Mouse (Mus musculus) right cerebral cortex, adult 2 months (tissue): ENCODE measurements around the gene Fmod.
A peak's percentile ranks its signal among the peaks of the same experiment; 100 is the strongest.

ENCODE experiments used
- DNase-seq, 2 experiments: peaks; one replicate each; pipeline ENCODE4 v3.0.0; 2021 to 2022; ENCODE audit warnings: low spot score in 2 of 2

Gene Fmod

GRCm38 (mm10) chr1:134037172-134037571 lies at the start of gene Fmod:
Fmod (plus strand) TSS chr1:134037254.
- no peak for DNase-seq

- no peak for DNase-seq
Observed at GRCm38 (mm10) chr1:133988845-133989244, 48.2 kb upstream of the Fmod start.

DNA sequence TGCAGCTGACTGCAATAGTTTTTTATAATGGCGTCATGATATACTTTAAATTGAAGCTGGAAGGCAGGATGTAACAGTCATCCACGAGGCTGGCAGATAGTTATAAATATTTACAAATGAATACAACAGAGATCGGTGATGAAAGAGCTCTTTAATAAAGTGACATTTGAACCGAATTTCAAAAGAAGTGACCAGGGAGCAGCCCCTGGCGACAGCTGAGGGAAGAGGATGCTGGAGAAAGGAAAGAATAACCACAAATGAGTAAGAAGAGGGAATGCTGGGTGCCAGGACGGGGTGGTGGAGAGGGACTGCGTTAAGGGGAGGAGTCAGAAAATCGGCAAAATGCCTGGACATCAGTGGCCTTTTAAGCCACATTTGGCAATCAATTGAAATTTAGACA lies 45.8 kb upstream of the Fmod start:
- no peak for DNase-seq

GRCm38 (mm10) chr1:134005490-134005889 lies 31.6 kb upstream of the Fmod start:
- no peak for DNase-seq

DNA sequence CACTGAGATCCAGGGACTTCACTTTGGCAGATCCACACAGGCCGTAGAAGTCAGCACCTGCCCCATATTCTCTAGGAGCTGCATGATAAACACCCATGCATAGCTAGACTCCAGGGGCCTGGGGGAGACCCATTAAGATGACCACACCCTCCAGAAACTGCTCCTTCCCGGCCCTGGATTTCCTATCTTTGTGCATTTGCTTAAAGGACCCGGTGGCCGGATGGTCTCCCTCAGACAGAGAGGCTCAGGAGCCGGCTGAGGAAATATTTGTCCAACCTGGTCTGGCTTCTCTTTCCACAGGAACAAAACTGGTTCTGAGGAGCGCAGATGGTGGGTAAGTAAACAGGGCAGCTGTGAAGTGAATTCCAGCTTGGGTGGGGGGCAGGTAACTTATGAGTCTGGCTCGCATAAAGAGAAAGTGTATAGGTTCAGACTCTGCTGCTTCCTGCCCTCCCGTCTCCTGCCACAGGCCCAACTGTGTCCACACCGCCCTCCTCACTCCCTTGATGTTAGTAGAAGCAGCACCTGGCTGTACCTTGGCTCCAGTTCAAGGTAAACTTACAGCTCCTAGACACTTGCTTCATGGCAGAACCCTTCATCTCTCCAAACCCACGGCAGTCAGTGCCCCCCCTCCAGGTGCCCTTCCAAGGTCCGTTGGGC lies 30.8 kb upstream of the Fmod start:
- no peak for DNase-seq

DNA sequence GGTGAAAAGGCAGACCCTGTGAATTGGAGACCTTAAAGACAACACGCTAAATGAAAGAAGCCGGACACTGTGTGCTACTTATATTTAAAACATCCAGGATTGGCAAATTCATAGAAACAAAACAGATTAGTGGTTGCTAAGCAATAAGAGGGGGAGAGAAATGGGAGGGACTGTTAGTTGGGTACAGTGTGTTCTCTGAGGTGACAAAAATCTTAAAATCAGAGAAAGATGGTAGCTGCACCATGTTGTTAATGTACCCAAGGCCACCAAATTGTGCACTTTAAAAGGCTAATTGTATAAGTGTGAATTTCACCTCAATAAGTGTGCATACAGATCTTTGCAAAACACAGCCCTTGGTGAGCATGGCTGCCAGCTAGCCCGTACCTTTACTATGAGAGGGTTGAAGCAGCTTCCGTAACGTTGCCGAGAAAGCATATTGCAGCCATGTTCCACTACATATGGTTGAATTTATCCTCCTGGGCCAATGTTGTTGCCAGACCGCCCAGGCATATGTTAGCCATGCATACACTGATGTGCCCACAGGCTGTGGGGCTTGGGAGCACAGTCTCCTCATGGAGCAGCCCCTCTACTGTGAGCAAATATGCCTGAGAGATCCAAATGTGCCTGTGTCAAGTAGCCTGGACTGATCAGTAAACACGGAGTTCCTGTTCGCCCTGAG lies 12.6 kb upstream of the Fmod start:
- DNase-seq, result no peak

DNA sequence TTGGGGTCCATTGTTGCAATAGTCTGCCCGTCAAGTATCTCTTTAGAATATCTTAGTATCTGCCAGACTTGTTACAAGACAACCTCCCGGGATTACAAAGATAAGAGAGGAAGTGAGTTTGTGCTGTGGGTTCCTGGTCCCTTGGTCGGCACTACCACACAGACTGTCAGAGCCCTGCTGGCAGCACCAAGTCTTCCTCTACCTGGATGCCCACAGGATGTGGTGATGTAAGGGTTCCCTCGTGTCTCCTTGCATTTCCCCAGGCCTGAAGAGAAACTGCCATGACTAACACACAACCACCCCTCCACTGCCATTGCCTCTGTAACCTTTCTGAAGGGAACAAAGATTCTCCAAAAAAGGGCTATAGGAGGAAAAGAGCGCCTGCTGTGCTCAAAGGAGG lies 11.1 kb upstream of the Fmod start:
- DNase-seq, result no peak

DNA sequence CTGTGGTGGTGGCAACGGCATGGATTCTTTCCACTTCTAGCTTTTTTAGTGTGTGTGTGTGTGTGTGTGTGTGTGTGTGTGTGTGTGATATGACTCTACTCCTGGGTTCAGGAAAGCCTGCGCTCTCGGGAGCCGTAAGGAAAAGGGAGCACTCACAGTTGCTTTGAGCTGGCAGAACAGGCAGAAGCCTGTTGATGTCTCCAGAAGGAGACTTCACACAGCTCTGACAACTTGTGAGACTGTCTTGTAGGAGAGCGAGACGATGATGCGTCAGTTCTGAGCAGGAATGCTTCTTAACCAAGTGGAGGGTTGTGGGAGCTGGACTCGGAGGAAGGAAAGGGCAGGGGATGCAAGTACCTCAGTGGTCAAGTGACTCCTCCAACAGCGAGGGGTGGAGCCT lies 10.3 kb upstream of the Fmod start:
- DNase-seq, result no peak

DNA sequence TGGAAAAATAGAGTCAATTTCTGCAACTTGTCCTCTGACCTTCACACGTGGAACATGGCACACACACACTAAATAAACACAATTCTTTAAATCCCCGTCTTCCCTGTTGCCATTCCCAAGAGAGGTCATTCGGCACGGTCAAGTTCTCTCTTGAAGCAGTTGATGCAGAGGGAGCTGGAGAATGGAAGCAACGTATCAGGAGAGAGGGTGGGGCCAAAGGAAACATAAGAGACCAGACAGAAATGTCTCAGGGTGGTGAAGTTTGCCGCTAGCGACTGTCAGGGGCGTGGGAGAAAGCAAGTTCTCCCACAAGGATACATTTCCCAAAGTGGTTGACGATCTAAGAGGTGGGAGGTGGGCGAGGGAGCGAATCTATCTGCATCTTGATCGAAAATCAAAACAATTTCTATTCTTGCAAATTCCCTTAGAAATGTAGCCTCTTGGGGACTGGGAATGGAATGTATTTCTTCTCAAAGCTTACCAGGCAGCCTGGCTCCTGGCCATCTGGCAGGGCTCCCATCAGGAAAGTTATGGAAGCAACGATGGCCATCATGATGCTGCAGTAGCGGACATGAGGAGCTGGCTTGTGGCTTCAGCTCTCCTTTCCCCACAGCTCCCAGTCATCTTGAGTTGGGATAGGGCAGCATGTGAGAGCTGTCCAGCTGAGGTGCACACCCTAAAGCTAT lies 8.8 kb upstream of the Fmod start:
- DNase-seq, result peak; percentile 67 to 70

DNA sequence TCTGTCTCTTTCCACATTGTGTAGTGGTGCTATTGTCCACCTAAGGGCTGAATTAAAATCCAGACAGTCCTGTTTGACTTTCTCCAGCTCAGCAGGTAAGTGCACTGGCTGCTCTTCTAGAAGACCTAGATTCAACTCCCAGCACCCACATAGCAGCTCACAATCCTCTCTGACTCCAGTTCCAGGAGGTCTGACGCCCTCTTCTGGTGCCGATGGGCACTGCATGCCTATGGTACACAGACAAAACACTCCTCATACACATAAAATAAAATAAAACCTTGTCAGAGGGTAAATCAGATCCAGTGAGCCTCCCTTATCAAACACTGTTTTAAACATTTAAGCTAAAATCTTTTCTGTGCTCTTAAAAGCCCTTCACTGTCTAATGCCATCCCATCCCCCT lies 562 bp upstream of the Fmod start:
- DNase-seq, result no peak

DNA sequence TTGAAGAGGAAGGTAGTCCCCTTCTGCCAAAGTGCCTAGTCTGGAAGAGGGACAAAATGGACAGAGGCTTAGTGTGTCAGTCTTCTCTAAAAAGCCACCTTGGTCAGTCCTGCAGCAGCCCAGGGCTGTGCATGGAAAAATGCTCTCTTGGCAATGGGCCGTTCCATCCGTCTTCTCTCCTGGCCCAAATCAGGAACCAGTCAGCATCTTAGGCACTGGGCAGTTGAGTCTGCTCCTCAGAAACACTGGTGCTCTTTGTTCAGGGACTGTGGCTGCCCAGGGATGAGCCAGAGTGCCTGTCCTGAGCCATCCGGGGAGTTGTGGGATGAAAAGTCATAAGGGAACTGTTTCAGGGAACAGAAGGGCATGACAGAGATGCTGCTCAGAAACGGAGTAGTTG lies 1.3 kb downstream of the Fmod start:
- DNase-seq, result no peak

- DNase-seq, result no peak
Observed at GRCm38 (mm10) chr1:134039361-134039760, 2.3 kb downstream of the Fmod start.

- no peak for DNase-seq
Observed at GRCm38 (mm10) chr1:134041900-134042299, 4.8 kb downstream of the Fmod start.

DNA sequence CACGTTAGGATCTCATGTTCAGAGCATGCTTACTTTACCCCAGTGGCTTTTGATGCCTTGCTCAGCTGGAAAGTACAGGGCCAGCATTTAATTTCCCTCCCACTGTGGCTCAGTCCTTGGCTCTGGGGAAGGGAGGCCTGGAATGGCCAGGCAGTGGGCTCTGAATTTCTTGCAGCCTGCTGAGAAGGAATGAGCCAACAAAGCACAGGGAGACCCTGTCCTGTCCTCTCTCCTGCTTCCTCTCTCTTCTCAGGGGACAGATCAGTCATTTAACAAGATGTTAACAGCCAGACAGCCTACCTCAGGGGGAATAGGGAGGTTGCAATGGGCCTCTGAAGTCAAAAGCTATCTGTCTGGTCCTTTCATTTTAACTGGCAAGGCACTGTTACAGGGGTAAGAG lies 5.3 kb downstream of the Fmod start:
- no peak for DNase-seq

DNA sequence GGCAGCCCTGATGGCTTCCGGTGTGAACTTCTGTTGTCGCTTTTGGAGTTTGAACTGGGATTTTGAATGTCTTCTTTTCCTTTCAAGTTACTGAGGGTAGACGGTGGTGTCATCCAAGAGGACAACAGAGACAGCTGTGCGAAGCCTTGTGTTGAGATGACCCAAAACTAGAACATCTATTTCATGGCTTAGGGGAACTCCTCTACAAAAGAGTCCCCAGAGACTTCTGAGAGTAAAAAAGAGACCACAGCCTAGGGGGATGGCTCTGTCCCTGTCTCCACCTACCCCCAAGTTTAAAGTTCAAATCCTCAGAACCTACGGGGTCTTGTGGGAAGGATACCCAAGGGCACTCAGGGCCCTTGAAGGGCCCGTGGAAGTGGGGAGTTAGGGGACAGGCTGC lies 7.8 kb downstream of the Fmod start:
- DNase-seq, result no peak

DNA sequence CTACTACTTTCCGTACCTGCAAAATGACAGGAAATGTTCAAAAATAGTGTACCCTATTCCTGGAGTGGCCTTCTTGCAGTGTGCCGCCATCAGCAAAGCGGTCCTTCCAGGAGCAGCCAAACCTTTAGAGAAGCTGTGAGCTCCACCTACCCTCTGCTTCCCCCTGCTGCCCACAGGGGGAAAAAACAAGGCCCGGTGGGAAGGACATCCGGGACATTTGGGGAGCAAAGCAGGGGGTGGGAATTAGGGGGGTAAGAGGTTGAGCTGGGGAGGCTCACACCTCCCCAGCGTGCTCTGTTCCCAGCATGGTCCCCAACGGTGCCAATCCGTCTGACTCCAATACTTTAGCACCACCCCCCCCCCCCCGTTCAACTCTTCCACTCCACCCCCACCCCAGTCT lies 8.9 kb downstream of the Fmod start:
- peak; percentile 71 to 85 for DNase-seq

- no peak for DNase-seq
Observed at GRCm38 (mm10) chr1:134046387-134046786, 9.3 kb downstream of the Fmod start.

DNA sequence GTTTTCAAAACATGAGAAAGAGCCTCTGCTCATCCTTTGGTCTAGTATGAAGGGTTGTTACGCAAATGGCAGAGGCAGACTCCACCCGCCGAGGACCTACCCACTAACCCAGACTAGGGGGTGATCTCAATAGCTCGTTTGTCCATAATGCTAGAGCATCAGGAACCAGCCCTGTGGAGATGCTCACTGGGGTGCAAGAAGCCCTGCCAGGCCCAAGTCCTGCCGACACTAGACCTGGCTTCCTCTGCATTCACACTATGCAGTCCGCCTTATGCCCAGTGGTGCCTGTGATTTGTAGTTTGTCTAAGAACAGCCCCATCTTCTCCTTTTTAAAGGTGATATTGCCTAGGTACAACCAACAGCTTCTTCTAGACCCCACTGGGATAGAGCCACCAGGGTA lies 10.4 kb downstream of the Fmod start:
- DNase-seq, result no peak

DNA sequence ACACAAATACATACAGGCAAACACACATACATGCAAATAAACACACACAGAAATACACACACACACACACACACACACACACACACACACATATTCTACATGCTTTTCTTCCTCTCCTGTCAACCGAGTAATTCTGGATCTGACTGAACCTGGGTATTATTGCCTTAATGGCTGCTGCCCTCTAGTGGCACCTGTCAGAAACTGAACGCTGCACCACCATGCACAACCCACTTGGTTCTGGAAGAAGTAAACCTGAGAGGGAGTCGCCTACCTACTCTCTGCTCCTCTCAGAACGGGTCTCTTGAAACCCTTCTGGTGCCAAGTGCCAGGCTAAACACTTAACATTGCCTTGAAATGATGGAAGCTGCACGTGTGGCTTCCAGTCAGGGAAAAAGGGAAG lies 11.7 kb downstream of the Fmod start:
- DNase-seq, result peak; percentile 84 to 86

GRCm38 (mm10) chr1:134049542-134049941 lies 12.5 kb downstream of the Fmod start:
- DNase-seq, result no peak

GRCm38 (mm10) chr1:134053207-134053606 lies 16.2 kb downstream of the Fmod start:
- peak; percentile 93 to 94 for DNase-seq

DNA sequence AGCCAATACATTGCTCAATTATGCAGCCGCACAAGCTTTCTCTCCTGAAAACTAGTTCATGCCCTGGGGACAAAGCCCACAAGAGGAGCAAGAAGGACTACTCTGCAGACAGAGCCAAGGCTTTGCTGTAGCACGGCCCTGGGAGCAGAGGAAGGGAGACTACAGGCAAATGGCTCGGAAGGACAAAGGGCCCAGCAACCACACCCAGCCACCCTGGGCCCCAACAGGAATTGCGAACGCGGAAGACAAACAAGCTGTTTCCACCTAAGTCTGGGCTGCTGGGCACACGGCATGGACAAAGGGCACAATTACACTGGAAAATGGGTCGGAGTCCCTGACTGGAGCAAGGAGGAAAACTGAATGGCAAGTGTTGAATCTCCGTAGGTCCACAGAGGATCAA lies 18.0 kb downstream of the Fmod start:
- DNase-seq, result no peak

DNA sequence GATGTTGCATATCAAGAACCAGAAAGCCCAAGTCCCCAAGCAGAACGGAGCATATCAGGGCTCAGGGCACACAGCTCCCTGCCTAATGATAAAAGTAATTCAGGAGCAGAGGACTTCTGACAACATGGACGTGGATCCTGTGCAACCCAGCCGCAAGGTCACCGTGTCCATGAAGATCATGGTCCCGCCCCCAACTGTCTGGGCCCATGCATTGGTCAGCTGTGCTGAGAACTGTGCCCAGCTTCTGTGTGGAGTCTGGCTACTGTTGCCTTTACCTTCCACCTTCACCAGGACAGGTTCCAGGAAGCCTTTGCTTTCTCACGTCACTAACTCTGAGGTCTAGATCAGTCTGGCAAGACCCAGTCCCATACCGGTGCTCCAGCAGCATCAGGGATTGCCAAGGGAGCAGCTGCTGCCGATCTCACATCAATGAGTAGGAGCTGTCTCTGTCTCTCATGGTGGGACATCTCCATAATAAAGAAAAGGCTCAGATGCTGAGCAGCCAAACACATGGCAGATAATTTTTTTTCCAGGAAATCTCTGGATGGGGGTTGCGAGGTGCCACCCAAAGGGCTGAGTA lies 18.7 kb downstream of the Fmod start:
- DNase-seq, result no peak
